Mouse (Mus musculus) MEL (cell line): ENCODE measurements around the gene Sgms1. TPM values are rescaled to one million over a fixed set of nuclear protein-coding genes. Genes with fewer than 3 reads are reported as not detected.

Source experiments
- DNase-seq: peaks from one replicate; pipeline ENCODE4 v3.0.0; 2011; ENCODE audit warnings: low read depth, low spot score
- H3K27ac ChIP-seq: 2 replicates; pipeline ENCODE4 v1.5.1; 2012; ENCODE audit warnings: low read depth, mild to moderate bottlenecking, control low read depth, low read length, moderate library complexity; ENCODE audit not compliant: control insufficient read depth
- H3K27me3 ChIP-seq, 2 experiments: fragments of 150-350 bp in 1 of 2; sonication (generic) in 1 of 2; 2 replicates each; pipeline ENCODE4 v1.6.1; 2012; ENCODE audit warnings: low read length in 2 of 2, mild to moderate bottlenecking in 2 of 2, improper control_type of control experiment in 1 of 2, moderate library complexity in 1 of 2; ENCODE audit not compliant: insufficient read depth in 2 of 2, control insufficient read depth in 1 of 2
- H3K36me3 ChIP-seq, 2 experiments: 2 replicates each; pipeline ENCODE4 v1.6.1; 2012 to 2014; ENCODE audit warnings: low read length in 2 of 2, improper control_type of control experiment in 1 of 2, inconsistent platforms in 1 of 2, mild to moderate bottlenecking in 1 of 2; ENCODE audit not compliant: insufficient read depth in 2 of 2, control insufficient read depth in 1 of 2
- H3K4me1 ChIP-seq, 2 experiments: fragments of 150-350 bp in 1 of 2; sonication (generic) in 1 of 2; 2 replicates each; pipeline ENCODE4 v1.6.1; 2012; ENCODE audit warnings: low read length in 2 of 2, improper control_type of control experiment in 1 of 2, mild to moderate bottlenecking in 1 of 2; ENCODE audit not compliant: insufficient read depth in 2 of 2, control insufficient read depth in 1 of 2
- H3K4me3 ChIP-seq, 2 experiments: fragments of 150-350 bp in 1 of 2; sonication (generic) in 1 of 2; 2 replicates each; pipeline ENCODE4 v1.5.1; 2012; ENCODE audit warnings: low read depth in 2 of 2, low read length in 2 of 2, mild to moderate bottlenecking in 2 of 2, moderate library complexity in 2 of 2, control low read depth in 1 of 2, improper control_type of control experiment in 1 of 2; ENCODE audit not compliant: control insufficient read depth in 1 of 2, insufficient read depth in 1 of 2
- H3K79me2 ChIP-seq: 2 replicates; pipeline ENCODE4 v1.6.1; 2012; ENCODE audit warnings: mild to moderate bottlenecking, low read length, moderate library complexity; ENCODE audit not compliant: control insufficient read depth, poor library complexity, insufficient read depth
- H3K9ac ChIP-seq: 2 replicates; pipeline ENCODE4 v1.6.1; 2012; ENCODE audit warnings: low read depth, mild to moderate bottlenecking, control low read depth, low read length, moderate library complexity; ENCODE audit not compliant: control insufficient read depth, poor library complexity, severe bottlenecking
- H3K9me3 ChIP-seq: fragments of 150-350 bp; sonication (generic); replicated peaks from 2 replicates; pipeline ENCODE4 v1.6.1; 2012; ENCODE audit warnings: mild to moderate bottlenecking, low read length, improper control_type of control experiment, moderate library complexity; ENCODE audit not compliant: insufficient read depth
- BHLHE40 ChIP-seq: IDR thresholded peaks from 2 replicates; pipeline ENCODE4 v1.6.1; 2012; ENCODE audit warnings: low read depth, mild to moderate bottlenecking, inconsistent platforms, low read length, improper control_type of control experiment, borderline replicate concordance
- CHD1 ChIP-seq: IDR thresholded peaks from 2 replicates; pipeline ENCODE4 v1.6.1; 2012; ENCODE audit warnings: low read depth, mild to moderate bottlenecking, inconsistent platforms, low read length, improper control_type of control experiment
- E2F4 ChIP-seq: IDR thresholded peaks from 2 replicates; pipeline ENCODE4 v1.6.1; 2011; ENCODE audit warnings: low read depth, low read length, improper control_type of control experiment, borderline replicate concordance
- ELF1 ChIP-seq: IDR thresholded peaks from 2 replicates; pipeline ENCODE4 v1.6.1; 2014; ENCODE audit warnings: low read depth, mild to moderate bottlenecking, inconsistent platforms, low read length, improper control_type of control experiment, moderate library complexity
- ETS1 ChIP-seq: IDR thresholded peaks from 2 replicates; pipeline ENCODE4 v1.6.1; 2012; ENCODE audit warnings: low read depth, mild to moderate bottlenecking, inconsistent platforms, low read length, improper control_type of control experiment, moderate library complexity
- GATA1 ChIP-seq: IDR thresholded peaks from 2 replicates; pipeline ENCODE4 v1.6.1; 2011; ENCODE audit warnings: low read depth, low read length, improper control_type of control experiment
- HCFC1 ChIP-seq: IDR thresholded peaks from 2 replicates; pipeline ENCODE4 v1.6.1; 2012; ENCODE audit warnings: low read depth, mild to moderate bottlenecking, inconsistent platforms, low read length, improper control_type of control experiment, moderate library complexity
- JUND ChIP-seq: IDR thresholded peaks from 2 replicates; pipeline ENCODE4 v1.6.1; 2011; ENCODE audit warnings: low read depth, mild to moderate bottlenecking, improper control_type of control experiment, low read length
- KAT2A ChIP-seq: conservative IDR thresholded peaks from 2 replicates; pipeline ENCODE4 v1.6.1; 2012; ENCODE audit warnings: low read depth, low read length, improper control_type of control experiment, inconsistent platforms
- MAZ ChIP-seq: IDR thresholded peaks from 2 replicates; pipeline ENCODE4 v1.6.1; 2012; ENCODE audit warnings: low read depth, mild to moderate bottlenecking, inconsistent platforms, low read length, improper control_type of control experiment
- MEF2A ChIP-seq: IDR thresholded peaks from 2 replicates; pipeline ENCODE4 v1.6.1; 2014; ENCODE audit warnings: low read depth, mild to moderate bottlenecking, inconsistent platforms, low read length, improper control_type of control experiment; ENCODE audit not compliant: poor library complexity, insufficient replicate concordance, severe bottlenecking; ENCODE audit errors: extremely low read depth
- MXI1 ChIP-seq: IDR thresholded peaks from 2 replicates; pipeline ENCODE4 v1.6.1; 2011; ENCODE audit warnings: mild to moderate bottlenecking, low read depth, low read length, improper control_type of control experiment
- MYB ChIP-seq: IDR thresholded peaks from 2 replicates; pipeline ENCODE4 v1.6.1; 2011; ENCODE audit warnings: mild to moderate bottlenecking, low read depth, low read length, improper control_type of control experiment
- MYC ChIP-seq: IDR thresholded peaks from 2 replicates; pipeline ENCODE4 v1.6.1; 2011; ENCODE audit warnings: low read depth, mild to moderate bottlenecking, low read length, improper control_type of control experiment, moderate library complexity
- POLR2AphosphoS2 ChIP-seq: IDR thresholded peaks from 2 replicates; pipeline ENCODE4 v1.6.1; 2011; ENCODE audit warnings: low read length, improper control_type of control experiment
- POLR2AphosphoS5 ChIP-seq: IDR thresholded peaks from 2 replicates; pipeline ENCODE4 v1.6.1; 2012; ENCODE audit warnings: low read depth, borderline replicate concordance, mild to moderate bottlenecking, inconsistent platforms, low read length, moderate library complexity, mixed read lengths
- SIN3A ChIP-seq: IDR thresholded peaks from 2 replicates; pipeline ENCODE4 v1.6.1; 2012; ENCODE audit warnings: low read length, improper control_type of control experiment, inconsistent platforms
- SMC3 ChIP-seq: IDR thresholded peaks from 2 replicates; pipeline ENCODE4 v1.6.1; 2011; ENCODE audit warnings: low read depth, low read length, improper control_type of control experiment
- TAL1 ChIP-seq: IDR thresholded peaks from 2 replicates; pipeline ENCODE4 v1.6.1; 2012; ENCODE audit warnings: mild to moderate bottlenecking, inconsistent platforms, low read length, moderate library complexity, mixed read lengths
- TCF12 ChIP-seq: IDR thresholded peaks from 2 replicates; pipeline ENCODE4 v1.6.1; 2014; ENCODE audit warnings: low read depth, mild to moderate bottlenecking, inconsistent platforms, low read length, improper control_type of control experiment, moderate library complexity
- USF1 ChIP-seq: IDR thresholded peaks from 2 replicates; pipeline ENCODE4 v1.6.1; 2014; ENCODE audit warnings: low read depth, mild to moderate bottlenecking, inconsistent platforms, low read length, improper control_type of control experiment, moderate library complexity
- USF2 ChIP-seq, 2 experiments: IDR thresholded peaks; 2 replicates each; pipeline ENCODE4 v1.6.1; 2011 to 2012; ENCODE audit warnings: improper control_type of control experiment in 2 of 2, low read length in 2 of 2, borderline replicate concordance in 1 of 2, inconsistent platforms in 1 of 2, low read depth in 1 of 2, mild to moderate bottlenecking in 1 of 2; ENCODE audit not compliant: insufficient read depth in 1 of 2
- ZKSCAN1 ChIP-seq: IDR thresholded peaks from 2 replicates; pipeline ENCODE4 v1.6.1; 2012; ENCODE audit warnings: low read depth, mild to moderate bottlenecking, inconsistent platforms, low read length, improper control_type of control experiment, moderate library complexity
- ZMIZ1 ChIP-seq: IDR thresholded peaks from 2 replicates; pipeline ENCODE4 v1.6.1; 2012; ENCODE audit warnings: low read depth, mild to moderate bottlenecking, inconsistent platforms, low read length, improper control_type of control experiment, moderate library complexity
- polyA plus RNA-seq, 2 experiments: library from polyadenylated mRNA; stranded (reverse) in 1 of 2; unstranded in 1 of 2; fragments of >175 nt in 1 of 2; fragments of >200 nt in 1 of 2; gene quantifications; 2 replicates each; pipeline versions ENCODE4 v1.2.1 to v1.2.4; 2012; ENCODE audit warnings: low replicate concordance in 2 of 2, low read depth in 1 of 2; ENCODE audit not compliant: insufficient read length in 2 of 2, insufficient read depth in 1 of 2, missing spikeins in 1 of 2
- total RNA-seq: library from RNA; depleted of rRNA; stranded (reverse); fragments of 300-350 nt; gene quantifications from 2 replicates; pipeline ENCODE4 v1.2.3, GENCODE M21; 2012

The Sgms1 gene
- total and polyA plus RNA-seq, 3 experiments = 16.3 to 18.5 TPM; not detected in 1

DNA sequence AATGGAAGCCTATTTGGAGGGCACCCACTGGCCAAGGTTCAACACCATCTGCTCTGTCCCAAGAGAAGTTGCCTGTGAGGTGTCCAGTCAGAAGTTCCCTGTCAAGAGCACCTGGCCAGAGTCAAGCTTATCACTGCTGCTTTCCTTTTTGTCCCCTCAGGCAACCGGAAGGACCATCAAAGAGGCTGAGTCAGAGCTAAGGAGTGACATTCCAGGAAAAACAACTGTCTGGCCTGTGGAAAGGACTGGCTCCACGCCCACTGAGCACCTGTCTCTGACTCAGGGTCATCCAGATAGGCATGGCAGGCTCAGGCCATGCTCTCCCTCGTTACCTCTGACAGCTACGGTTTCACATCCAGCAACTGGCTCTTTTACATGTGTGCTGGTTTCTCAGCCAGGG lies 147.4 kb downstream of the Sgms1 start:
- no peaks in the 10 kb centered on the region for H3K9me3 ChIP-seq
- no peak overlapping the region for H3K27ac ChIP-seq
- peaks cover 0 to 17% of the 10 kb centered on the region in 2 experiments; a peak in 2 of 4 replicates for H3K36me3 ChIP-seq
- H3K79me2 ChIP-seq = peaks cover 11% of the 10 kb centered on the region
- TF ChIP-seq USF2 (IDR thresholded peaks at IDR 0.05; ENCODE audit: borderline replicate concordance in 1 of 2, insufficient read depth in 1 of 2, low read depth in 1 of 2, low read length in 2 of 2) = no peak
- H3K4me1 ChIP-seq = peaks cover 9 to 20% of the 10 kb centered on the region in 2 experiments
- DNase-seq = no peak
- no peak overlapping the region for H3K4me3 ChIP-seq
- H3K27me3 ChIP-seq = no peaks in the 10 kb centered on the region
- no peak overlapping the region for H3K9ac ChIP-seq

DNA sequence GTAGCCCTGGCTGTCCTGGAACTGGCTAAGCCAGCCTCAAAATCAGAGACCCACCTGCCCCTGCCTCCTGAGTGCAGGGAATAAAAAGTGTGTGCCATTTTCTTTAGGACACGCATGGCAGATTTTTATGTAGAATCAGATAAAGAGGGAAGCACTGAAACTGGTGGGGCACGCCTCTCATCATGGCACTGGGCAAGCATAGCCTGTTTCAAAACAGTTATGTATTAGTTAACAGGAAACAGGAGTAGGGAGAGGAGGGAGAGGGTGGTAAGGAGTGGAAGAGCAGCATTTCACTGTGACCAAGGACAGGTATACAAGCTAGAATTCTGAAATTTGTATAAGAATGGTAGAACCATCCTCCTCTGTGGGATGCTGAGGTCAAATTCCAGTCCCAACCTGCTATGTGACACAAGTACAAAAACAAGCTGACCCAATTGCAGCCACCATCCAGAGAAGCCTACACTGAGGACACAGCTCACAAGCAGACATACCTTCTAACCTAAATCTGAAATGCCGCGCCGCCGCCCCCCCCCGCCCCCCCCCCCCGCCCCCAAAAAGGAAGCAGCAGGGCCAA lies 149.0 kb downstream of the Sgms1 start:
- peaks cover 0 to 23% of the 10 kb centered on the region in 2 experiments; a peak in 2 of 4 replicates for H3K36me3 ChIP-seq
- DNase-seq = peak; percentile 40
- no peak overlapping the region for H3K4me3 ChIP-seq
- peaks cover 11 to 27% of the 10 kb centered on the region in 2 experiments for H3K4me1 ChIP-seq
- no peaks in the 10 kb centered on the region for H3K9me3 ChIP-seq
- no peak for TF ChIP-seq SIN3A
- peak; percentile 43; the same call in 1 of the 2 replicates for TF ChIP-seq MXI1
- peak overlapping the region; percentile 29 for H3K9ac ChIP-seq
- H3K79me2 ChIP-seq = peaks cover 19% of the 10 kb centered on the region
- peak overlapping the region; percentile 100 for H3K27ac ChIP-seq
- H3K27me3 ChIP-seq = no peaks in the 10 kb centered on the region

DNA sequence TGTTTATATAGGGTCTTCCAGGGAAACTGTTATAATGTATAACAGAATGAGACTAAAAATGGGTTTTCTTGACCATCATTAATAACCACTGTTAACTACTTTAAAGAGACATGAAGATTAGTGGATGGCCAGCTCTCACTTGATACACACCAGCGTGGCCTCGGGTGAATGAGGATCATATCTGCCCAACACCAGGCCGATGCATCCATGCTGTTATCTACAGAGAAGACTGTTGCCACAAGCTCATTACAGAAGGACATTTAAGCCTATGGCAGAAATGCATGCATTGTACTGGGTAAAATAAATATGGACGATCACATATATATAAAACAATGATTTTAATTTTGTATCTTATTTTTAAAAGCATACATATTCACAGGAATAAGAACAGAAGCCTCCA lies 149.6 kb downstream of the Sgms1 start:
- H3K27me3 ChIP-seq = no peaks in the 10 kb centered on the region
- H3K36me3 ChIP-seq = peaks cover 0 to 23% of the 10 kb centered on the region in 2 experiments; a peak in 2 of 4 replicates
- H3K79me2 ChIP-seq = peaks cover 22% of the 10 kb centered on the region
- H3K27ac ChIP-seq = peak overlapping the region; percentile 100
- no peaks in the 10 kb centered on the region for H3K9me3 ChIP-seq
- peak; percentile 72 for DNase-seq
- no peak overlapping the region; the same call in 1 of the 2 replicates for H3K9ac ChIP-seq
- H3K4me3 ChIP-seq = peak overlapping the region in 1 of 2 experiments; percentile 41; a peak in 2 of 4 replicates
- H3K4me1 ChIP-seq = peaks cover 11 to 27% of the 10 kb centered on the region in 2 experiments
- TF ChIP-seq POLR2AphosphoS2 (no peak), MYC (0 out of 2 replicates have a peak, but pooled peaks have one; percentile 21), ETS1 (peak; percentile 47; the same call in 1 of the 2 replicates), MEF2A (no peak), TAL1 (peak; percentile 75), GATA1 (peak; percentile 75), TCF12 (peak; percentile 51; the same call in 1 of the 2 replicates), POLR2AphosphoS5 (no peak), USF1 (no peak), JUND (no peak), E2F4 (no peak), MYB (no peak), MAZ (no peak), ZKSCAN1 (no peak), SIN3A (0 out of 2 replicates have a peak, but pooled peaks have one; percentile 23), CHD1 (no peak), HCFC1 (no peak), BHLHE40 (no peak), ZMIZ1 (no peak), SMC3 (no peak), KAT2A (no peak), ELF1 (no peak)
